Mouse (Mus musculus) intestine, embryonic 14.5 days (tissue): ENCODE measurements around the gene Hoxc10. TPM values are rescaled to one million over a fixed set of nuclear protein-coding genes. Genes with fewer than 3 reads are reported as not detected.

ENCODE experiments used
- ATAC-seq: fragments of 200-750 bp; cut with Nextera tagmentation; replicated peaks from 2 replicates; pipeline ENCODE4 v1.8.0; 2017; ENCODE audit warnings: low read depth, moderate number of reproducible peaks, moderate TSS enrichment, moderate library complexity; ENCODE audit not compliant: low FRiP score, low TSS enrichment
- DNase-seq: peaks from one replicate; pipeline ENCODE4 v3.0.0-alpha.2; 2018; ENCODE audit warnings: low spot score
- H3K27ac ChIP-seq: fragments of 300-500 bp; sonication (generic); 2 replicates; pipeline ENCODE4 v1.5.1; 2014; ENCODE audit warnings: low read depth, mild to moderate bottlenecking, control low read depth
- H3K27me3 ChIP-seq: fragments of 300-500 bp; sonication (generic); replicated peaks from 2 replicates; pipeline ENCODE4 v1.6.1; 2014; ENCODE audit warnings: low read length, control low read depth; ENCODE audit not compliant: control insufficient read depth, insufficient read depth
- H3K36me3 ChIP-seq: fragments of 300-500 bp; sonication (generic); 2 replicates; pipeline ENCODE4 v1.6.1; 2014; ENCODE audit warnings: low read length, control low read depth; ENCODE audit not compliant: control insufficient read depth, insufficient read depth
- H3K4me1 ChIP-seq: fragments of 300-500 bp; sonication (generic); replicated peaks from 2 replicates; pipeline ENCODE4 v1.6.1; 2014; ENCODE audit warnings: low read length, control low read depth, mixed read lengths; ENCODE audit not compliant: control insufficient read depth, insufficient read depth
- H3K4me2 ChIP-seq: fragments of 300-500 bp; sonication (generic); 2 replicates; pipeline ENCODE4 v1.6.1; 2014; ENCODE audit warnings: low read length
- H3K4me3 ChIP-seq: fragments of 300-500 bp; sonication (generic); 2 replicates; pipeline ENCODE4 v1.5.1; 2014; ENCODE audit warnings: low read depth, low read length, control low read depth, mixed read lengths
- H3K9ac ChIP-seq: fragments of 300-500 bp; sonication (generic); 2 replicates; pipeline ENCODE4 v1.6.1; 2014; ENCODE audit warnings: mild to moderate bottlenecking, low read length
- H3K9me3 ChIP-seq: fragments of 300-500 bp; sonication (generic); 2 replicates; pipeline ENCODE4 v1.6.1; 2016; ENCODE audit warnings: low read length, control low read depth; ENCODE audit not compliant: control insufficient read depth
- WGBS: fragments of 180-500 bp; shearing (Covaris S2); extraction: QIAGEN DNeasy Blood & Tissue Kit; methylation state at CpG from one replicate; pipeline ENCODE4 v1.1.7; 2014; 5-methylcytosine and 5-hydroxymethylcytosine counted together
- polyA plus RNA-seq: library from polyadenylated mRNA; unstranded; fragments of >200 nt; fragmentation: Nextera tagmentation; extraction: Ambion mirVana; gene quantifications from 2 replicates; pipeline ENCODE4 v1.2.1, GENCODE M21; 2014

Hoxc10 gene
- polyA plus RNA-seq, 1 experiment from 2014 or later: 2.6 TPM

GRCm38 (mm10) chr15:102953561-102953960 is 13.0 kb upstream of the Hoxc10 start:
- DNase-seq (no peak), ATAC-seq (no peak)
- H3K9ac ChIP-seq: no peak overlapping the region
- H3K4me3 ChIP-seq: no peak overlapping the region
- WGBS: 6% methylated on average over 6 of the region's 6 CpGs
- no peak overlapping the region for H3K27ac ChIP-seq
- H3K4me1 ChIP-seq: no peaks in the 10 kb centered on the region
- H3K27me3 ChIP-seq: peaks cover 100% of the 10 kb centered on the region
- H3K4me2 ChIP-seq: no peak overlapping the region
- H3K36me3 ChIP-seq: no peaks in the 10 kb centered on the region
- H3K9me3 ChIP-seq: no peaks in the 10 kb centered on the region

DNA sequence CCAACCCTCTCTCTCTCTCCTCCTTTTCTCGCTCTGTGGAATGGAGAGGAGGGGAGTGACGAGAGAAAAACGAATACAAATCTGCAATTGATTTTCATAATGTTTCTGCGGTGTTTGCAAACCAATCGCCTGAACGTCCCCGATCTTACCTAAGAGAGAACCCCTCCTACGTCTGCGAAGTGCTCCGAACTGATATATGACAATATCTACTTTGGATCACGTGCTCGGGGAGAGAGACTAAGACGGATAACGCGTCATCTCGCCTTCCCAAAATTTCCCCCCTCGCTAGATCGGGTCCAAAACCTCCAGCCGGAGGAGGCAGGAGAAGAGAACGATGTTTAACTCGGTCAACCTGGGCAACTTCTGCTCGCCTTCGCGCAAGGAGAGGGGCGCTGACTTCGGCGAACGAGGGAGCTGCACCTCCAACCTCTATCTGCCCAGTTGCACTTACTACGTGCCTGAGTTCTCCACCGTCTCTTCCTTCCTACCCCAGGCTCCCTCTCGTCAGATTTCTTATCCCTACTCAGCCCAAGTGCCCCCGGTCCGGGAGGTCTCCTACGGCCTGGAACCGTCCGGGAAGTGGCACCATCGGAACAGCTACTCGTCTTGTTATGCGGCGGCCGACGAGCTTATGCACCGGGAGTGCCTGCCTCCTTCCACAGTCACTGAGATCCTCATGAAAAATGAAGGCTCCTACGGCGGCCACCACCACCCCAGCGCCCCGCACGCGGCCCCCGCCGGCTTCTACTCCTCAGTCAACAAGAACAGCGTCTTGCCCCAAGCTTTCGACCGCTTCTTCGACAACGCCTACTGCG is 12.2 kb upstream of the Hoxc10 start, which contains the start of gene Hoxc11:
Hoxc11 (plus strand) TSS at position 236 of the 815 bp plus-strand sequence.
- 1% methylated on average over 57 of the region's 57 CpGs for WGBS
- H3K4me2 ChIP-seq: no peak within 1 kb of the TSS
- DNase-seq (peak; percentile 80), ATAC-seq (no peak)
- no peaks in the 10 kb centered on the region for H3K36me3 ChIP-seq
- peaks cover 100% of the 10 kb centered on the region for H3K27me3 ChIP-seq
- peak within 1 kb of the TSS; percentile 8; the same call in 1 of the 2 replicates for H3K4me3 ChIP-seq
- no peak within 1 kb of the TSS for H3K9ac ChIP-seq
- no peak within 1 kb of the TSS for H3K27ac ChIP-seq
- no peaks in the 10 kb centered on the region for H3K9me3 ChIP-seq
- no peaks in the 10 kb centered on the region for H3K4me1 ChIP-seq

DNA sequence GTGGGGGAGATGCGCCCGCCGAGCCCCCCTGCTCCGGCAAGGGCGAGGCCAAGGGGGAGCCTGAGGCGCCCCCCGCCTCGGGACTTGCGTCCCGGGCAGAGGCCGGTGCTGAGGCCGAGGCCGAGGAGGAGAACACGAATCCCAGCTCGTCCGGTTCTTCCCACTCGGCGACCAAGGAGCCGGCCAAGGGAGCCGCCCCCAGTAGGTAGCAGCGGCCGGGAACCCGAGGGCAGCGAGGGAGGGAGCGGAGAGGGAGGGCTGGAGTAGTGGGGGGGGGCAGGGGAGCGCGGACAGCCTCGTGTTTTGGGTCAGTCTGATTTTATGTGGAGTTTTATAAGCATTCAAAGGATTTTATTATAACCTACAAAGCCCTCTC is 11.6 kb upstream of the Hoxc10 start:
- no peak for ATAC-seq
- WGBS: 1% methylated on average over 27 of the region's 28 CpGs
- H3K4me2 ChIP-seq: no peak overlapping the region
- no peak for DNase-seq
- no peak overlapping the region for H3K27ac ChIP-seq
- H3K4me3 ChIP-seq: peak overlapping the region; percentile 8; the same call in 1 of the 2 replicates
- no peaks in the 10 kb centered on the region for H3K9me3 ChIP-seq
- 0 out of 2 replicates have a peak, but pooled peaks cover 1% of the 10 kb centered on the region for H3K4me1 ChIP-seq
- no peaks in the 10 kb centered on the region for H3K36me3 ChIP-seq
- H3K9ac ChIP-seq: no peak overlapping the region
- peaks cover 100% of the 10 kb centered on the region for H3K27me3 ChIP-seq

GRCm38 (mm10) chr15:102955833-102956640 is 10.6 kb upstream of the Hoxc10 start:
- peak; percentile 77 for DNase-seq
- Histone ChIP-seq H3K27ac (no peak overlapping the region), H3K36me3 (no peaks in the 10 kb centered on the region), H3K4me3 (peak overlapping the region; percentile 6; the same call in 1 of the 2 replicates), H3K9me3 (no peaks in the 10 kb centered on the region), H3K4me2 (0 out of 2 replicates have a peak overlapping the region, but pooled peaks have one; percentile 1), H3K9ac (0 out of 2 replicates have a peak overlapping the region, but pooled peaks have one; percentile 13), H3K4me1 (peaks cover 4% of the 10 kb centered on the region; the same call in 1 of the 2 replicates), H3K27me3 (peaks cover 100% of the 10 kb centered on the region)
- ATAC-seq: no peak
- WGBS: 1% methylated on average over 40 of the region's 40 CpGs

DNA sequence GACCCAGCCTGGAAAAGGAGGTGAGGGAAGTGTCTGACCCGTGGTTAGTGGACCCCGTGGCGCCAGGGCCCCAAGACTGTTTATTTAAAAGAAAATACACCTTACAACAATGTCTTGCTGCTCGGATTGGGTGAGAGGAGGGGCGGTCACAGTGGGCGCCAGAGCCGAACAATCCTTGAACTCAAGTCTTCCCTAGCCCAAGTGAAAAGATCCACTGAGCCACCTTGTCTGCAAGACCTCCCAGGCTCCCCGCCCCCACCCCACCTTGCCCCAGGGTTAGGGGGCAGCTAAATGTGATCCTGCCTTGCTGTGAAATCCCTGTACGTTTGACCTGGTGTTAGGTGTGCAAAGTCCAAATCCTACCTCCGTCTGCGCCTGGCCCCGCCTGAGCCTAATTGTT is 9.7 kb upstream of the Hoxc10 start:
- 3% methylated on average over 12 of the region's 12 CpGs for WGBS
- ATAC-seq (no peak), DNase-seq (no peak)
- Histone ChIP-seq H3K4me1 (peaks cover 4% of the 10 kb centered on the region; the same call in 1 of the 2 replicates), H3K27me3 (peaks cover 100% of the 10 kb centered on the region), H3K4me2 (no peak overlapping the region), H3K36me3 (no peaks in the 10 kb centered on the region), H3K9me3 (no peaks in the 10 kb centered on the region), H3K9ac (no peak overlapping the region), H3K27ac (no peak overlapping the region), H3K4me3 (no peak overlapping the region)

DNA sequence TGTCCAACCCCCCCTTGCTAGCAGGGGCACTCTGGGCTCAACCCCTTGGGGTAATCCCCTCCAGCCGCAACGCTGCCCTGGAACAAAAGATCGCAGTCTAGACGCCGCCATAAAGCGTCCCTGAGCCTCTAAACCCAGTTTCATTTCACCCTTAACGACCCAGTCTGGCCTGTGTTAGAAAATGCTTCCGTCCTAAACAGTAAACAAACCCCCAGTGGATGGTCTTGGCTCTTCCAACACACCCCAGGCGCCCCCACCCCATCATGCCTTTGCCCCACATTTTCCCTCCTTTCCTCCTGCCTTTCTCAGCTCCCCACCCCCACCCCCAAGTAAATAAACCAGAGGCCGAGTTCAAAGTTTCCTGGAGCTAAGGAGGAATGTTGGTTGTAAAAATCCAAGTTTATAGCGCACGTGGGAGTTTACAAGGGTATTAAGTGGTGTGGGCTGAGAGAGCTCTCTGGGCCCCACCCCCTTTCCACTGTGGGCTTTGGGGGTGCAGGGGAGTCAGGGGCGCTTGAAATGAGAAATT is 6.9 kb upstream of the Hoxc10 start:
- ATAC-seq (no peak), DNase-seq (no peak)
- under 1% methylated on average over 13 of the region's 13 CpGs for WGBS
- H3K9me3 ChIP-seq: no peaks in the 10 kb centered on the region
- peaks cover 4% of the 10 kb centered on the region; the same call in 1 of the 2 replicates for H3K4me1 ChIP-seq
- no peaks in the 10 kb centered on the region for H3K36me3 ChIP-seq
- no peak overlapping the region for H3K9ac ChIP-seq
- H3K27ac ChIP-seq: no peak overlapping the region
- peak overlapping the region; percentile 30 for H3K4me2 ChIP-seq
- H3K4me3 ChIP-seq: no peak overlapping the region; the same call in 1 of the 2 replicates
- H3K27me3 ChIP-seq: peaks cover 99% of the 10 kb centered on the region

DNA sequence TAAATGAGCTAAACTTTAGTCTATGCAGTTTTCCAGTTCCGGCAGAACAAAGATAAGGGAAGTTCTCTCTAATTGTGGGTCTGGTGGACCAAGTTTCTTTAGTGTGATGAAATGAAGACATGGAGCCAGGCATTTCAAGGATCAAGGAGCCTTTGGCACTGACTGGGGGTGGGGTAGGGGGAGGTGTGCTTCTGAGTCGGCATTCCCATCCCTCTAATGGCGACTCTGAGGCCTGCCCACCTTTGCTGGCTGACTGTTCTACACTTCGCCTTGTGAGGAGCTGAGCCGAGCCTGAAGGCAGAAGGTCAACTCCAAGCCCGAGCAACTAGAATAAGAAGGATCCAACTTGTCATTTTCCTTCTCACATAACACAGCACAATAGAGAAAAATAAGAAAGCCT is 4.9 kb upstream of the Hoxc10 start:
- no peak overlapping the region for H3K27ac ChIP-seq
- H3K4me3 ChIP-seq: no peak overlapping the region
- H3K9me3 ChIP-seq: no peaks in the 10 kb centered on the region
- H3K4me2 ChIP-seq: peak overlapping the region; percentile 1
- 1% methylated on average over 6 of the region's 6 CpGs for WGBS
- ATAC-seq: no peak
- H3K27me3 ChIP-seq: peaks cover 99% of the 10 kb centered on the region
- no peak for DNase-seq
- peaks cover 4% of the 10 kb centered on the region; the same call in 1 of the 2 replicates for H3K4me1 ChIP-seq
- H3K9ac ChIP-seq: no peak overlapping the region
- H3K36me3 ChIP-seq: no peaks in the 10 kb centered on the region

GRCm38 (mm10) chr15:102962492-102962891 is 4.1 kb upstream of the Hoxc10 start:
- peaks cover 4% of the 10 kb centered on the region; the same call in 1 of the 2 replicates for H3K4me1 ChIP-seq

More at GRCm38 (mm10) chr15:102962492-102962891, 4.1 kb upstream of the Hoxc10 start:
- DNase-seq (peak; percentile 76), ATAC-seq (no peak)
- H3K36me3 ChIP-seq: no peaks in the 10 kb centered on the region
- no peaks in the 10 kb centered on the region for H3K9me3 ChIP-seq
- H3K27me3 ChIP-seq: peaks cover 99% of the 10 kb centered on the region
- no peak overlapping the region for H3K9ac ChIP-seq
- H3K4me2 ChIP-seq: peak overlapping the region; percentile 12; the same call in 1 of the 2 replicates
- H3K27ac ChIP-seq: no peak overlapping the region
- WGBS: 4% methylated on average over 13 of the region's 13 CpGs
- H3K4me3 ChIP-seq: no peak overlapping the region
